Mouse (Mus musculus) layer of hippocampus, adult 11-12 months (tissue): ENCODE data around the gene Mapk12.

Experiments used
- DNase-seq: peaks from one replicate; pipeline ENCODE4 v3.0.0; 2022; ENCODE audit warnings: low spot score

The Mapk12 gene

DNA sequence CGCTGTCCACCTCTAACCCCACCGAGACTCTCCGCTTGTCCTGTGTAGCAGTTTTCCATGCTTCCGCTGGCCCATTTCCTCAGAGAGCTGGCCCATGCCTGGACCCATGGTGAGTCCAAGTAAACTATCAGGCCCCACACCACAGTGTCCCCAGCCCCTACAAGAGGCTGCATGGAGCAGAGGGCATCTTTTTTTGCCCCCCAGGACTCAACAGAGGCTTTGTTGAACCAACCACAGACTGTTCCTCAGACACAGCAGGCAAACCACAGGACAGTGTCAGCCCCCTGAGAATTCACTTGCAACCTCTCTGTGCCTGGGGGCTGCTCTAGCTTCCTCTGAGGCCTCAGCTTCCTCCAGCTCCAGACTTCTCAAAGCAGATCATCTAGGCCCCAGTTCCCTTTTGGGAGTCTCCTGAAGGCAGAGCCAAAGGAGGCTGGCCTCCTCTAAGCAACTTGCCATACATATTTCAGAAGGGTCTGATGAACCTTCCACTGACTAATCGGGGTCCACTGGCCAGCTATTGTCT, 31.1 kb upstream of the Mapk12 start:
- no peak for DNase-seq

- DNase-seq = no peak
These were observed 29.6 kb upstream of the Mapk12 start for GRCm38 (mm10) chr15:89170102-89170501.

DNA sequence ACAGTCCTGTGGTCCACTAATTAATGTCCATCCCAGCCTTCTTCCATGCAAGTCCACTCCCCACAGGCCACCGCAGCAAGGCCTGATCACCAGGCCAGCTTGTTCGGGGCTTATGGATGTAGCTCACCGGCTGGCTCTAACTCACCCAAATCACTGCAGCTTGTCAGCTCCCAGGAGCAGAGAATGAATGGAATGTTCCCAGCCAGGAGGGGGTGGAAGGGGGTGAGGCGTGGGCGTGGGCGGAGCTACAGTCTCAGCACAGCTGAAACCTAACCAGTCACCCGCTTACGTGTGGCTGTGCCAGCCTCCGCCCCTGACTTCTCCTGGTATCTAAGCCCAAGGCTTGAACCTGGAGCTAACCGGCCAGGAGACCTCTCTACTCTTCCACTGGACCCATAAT, 28.9 kb upstream of the Mapk12 start:
- peak; percentile 89 for DNase-seq

- DNase-seq = no peak
These were observed 28.4 kb upstream of the Mapk12 start for GRCm38 (mm10) chr15:89168922-89169321.

DNA sequence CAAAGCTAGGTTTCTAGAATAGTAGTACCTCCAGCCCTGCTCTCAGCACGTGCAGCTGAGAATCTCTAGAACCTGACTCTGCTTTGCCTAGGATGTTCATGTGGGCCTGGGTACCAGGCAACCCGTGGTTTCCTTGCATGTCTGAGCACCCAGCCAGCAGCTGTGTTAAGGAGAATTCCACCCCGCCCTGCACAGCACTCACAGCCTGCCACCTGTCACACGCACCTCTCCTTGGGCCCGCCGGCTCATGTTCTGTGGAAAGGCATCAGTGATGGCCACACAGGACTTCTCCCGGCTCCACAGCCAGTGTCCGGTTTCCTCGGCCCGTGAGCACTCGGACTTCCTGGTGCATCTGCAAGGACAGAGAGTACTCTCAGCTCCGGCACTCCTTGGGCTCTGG, 25.0 kb upstream of the Mapk12 start:
- DNase-seq = no peak

- no peak for DNase-seq
These were observed 20.9 kb upstream of the Mapk12 start for GRCm38 (mm10) chr15:89161397-89161796.

- DNase-seq = no peak
These were observed 18.0 kb upstream of the Mapk12 start for GRCm38 (mm10) chr15:89158516-89158915.

DNA sequence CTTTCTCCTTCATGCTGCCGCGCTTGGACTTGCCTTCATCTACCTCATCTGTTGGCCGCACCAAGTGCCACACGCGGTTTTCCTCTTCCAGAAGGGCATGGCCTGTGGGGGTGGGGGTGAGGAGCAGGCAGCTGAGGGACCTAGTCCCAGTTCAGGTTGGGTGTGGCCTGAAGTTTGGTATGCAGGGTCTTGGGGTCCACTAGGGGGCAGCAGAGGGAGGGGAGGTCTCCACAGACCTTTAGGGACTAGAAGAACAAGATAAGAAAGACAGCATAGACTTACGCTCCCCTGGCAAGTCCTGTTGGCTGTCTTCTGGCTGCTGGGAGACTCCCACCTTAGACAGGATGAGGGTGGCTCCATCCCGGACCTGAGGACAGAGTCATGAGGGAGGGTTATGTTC, 17.5 kb upstream of the Mapk12 start:
- peak; percentile 72 for DNase-seq

GRCm38 (mm10) chr15:89152312-89152711, 11.8 kb upstream of the Mapk12 start:
- DNase-seq = no peak

DNA sequence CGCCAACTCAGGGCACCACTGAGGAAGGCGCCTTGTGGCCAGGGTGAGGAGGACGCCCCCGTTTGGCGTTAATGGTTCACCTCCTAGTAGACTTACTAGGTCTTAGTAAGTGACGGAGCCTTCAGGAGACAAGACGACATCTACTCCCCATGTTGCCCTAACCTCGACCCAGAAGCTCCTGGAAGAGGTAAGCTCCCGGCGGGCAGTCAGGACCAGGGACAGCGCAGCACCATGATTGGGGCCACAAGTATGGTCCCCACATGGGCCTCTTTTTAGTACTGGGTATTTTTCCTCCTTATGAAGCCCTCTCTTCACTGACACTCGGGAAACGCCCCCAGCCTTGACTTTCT, 9.5 kb upstream of the Mapk12 start:
- DNase-seq = no peak

- DNase-seq = no peak
These were observed 9.0 kb upstream of the Mapk12 start, which contains the start of gene Mapk11 for GRCm38 (mm10) chr15:89149271-89150040. Gene Mapk11 (minus strand): TSS chr15:89149628.

DNA sequence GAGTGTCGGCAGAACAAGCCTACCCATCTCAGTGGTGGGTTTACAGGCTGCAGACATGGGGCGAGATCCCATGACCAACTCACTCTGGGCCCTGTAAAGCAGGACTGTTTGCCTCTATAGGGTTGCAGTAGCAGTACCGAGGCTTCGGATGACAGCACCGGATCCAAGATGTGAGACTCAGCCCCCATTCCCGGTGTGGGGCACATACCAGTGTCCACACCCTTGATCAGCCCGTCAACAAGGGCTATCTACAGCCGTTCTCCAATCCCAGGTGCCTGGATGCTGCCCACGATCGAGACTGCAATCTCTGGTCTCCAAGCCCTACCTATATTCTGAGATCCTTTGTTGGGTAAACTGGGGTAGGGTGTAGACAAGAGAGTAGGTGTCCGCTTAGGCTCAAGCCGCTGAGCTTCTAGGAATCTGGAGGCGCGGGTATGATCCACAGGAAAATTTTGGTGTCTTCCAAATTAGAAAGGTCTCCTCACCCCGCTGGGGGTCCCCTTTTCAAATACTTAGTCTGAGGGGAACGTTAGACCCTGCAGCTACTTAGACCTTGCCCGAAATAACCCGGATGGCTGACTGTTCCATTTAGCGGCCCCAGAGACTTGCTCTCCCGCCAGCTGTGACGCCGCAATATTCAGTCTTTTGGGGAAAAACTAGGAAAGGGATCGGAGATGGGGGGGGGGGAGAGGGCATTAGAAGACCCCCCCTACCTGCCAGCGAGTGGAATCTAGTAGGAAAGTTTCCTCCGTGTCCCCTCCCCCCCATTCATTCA, 8.2 kb upstream of the Mapk12 start:
- no peak for DNase-seq

DNA sequence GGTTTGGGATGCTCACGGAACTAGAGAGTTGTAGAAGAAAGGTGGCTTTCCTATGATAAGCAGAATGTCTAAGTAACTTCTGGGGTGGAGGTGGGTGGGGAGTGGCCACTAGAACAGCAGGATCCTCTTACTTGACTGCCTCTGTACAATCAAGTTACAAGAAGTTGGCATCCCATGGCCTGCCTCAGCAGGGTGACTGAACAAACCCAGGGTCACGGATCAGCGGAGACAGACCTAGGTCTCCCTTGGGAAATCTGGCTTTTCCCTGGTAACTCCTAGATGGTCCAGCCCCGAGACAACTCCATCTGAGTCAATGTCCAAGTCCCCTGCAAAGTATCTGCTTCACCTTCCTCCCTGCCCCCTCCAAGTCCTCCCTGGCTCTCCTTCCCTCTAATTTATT, 7.4 kb upstream of the Mapk12 start:
- no peak for DNase-seq

- no peak for DNase-seq
These were observed 7.0 kb upstream of the Mapk12 start for GRCm38 (mm10) chr15:89147456-89147855.

- DNase-seq = no peak
These were observed 6.5 kb upstream of the Mapk12 start for GRCm38 (mm10) chr15:89147024-89147423.

DNA sequence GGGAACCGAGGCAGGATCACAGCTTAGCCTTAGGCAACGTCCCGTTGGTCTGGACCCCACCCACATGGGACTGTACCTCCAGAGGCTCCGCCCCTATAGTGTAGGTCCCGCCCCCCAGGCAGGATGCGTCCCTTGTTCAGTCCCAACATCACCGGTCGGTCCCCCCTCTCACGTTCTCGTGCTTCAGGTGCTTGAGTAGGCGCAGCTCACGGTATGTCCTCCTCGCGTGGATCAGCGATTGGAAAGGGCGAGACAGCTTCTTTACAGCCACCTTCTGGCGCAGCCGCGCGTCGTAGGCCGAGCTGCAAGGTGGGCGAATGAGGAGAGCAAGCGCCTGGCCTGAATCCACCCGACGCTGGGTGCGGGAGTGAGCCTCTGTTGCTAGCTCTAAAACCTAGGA, 6.0 kb upstream of the Mapk12 start:
- peak; percentile 57 for DNase-seq

GRCm38 (mm10) chr15:89145813-89146350, 5.4 kb upstream of the Mapk12 start:
- no peak for DNase-seq

DNA sequence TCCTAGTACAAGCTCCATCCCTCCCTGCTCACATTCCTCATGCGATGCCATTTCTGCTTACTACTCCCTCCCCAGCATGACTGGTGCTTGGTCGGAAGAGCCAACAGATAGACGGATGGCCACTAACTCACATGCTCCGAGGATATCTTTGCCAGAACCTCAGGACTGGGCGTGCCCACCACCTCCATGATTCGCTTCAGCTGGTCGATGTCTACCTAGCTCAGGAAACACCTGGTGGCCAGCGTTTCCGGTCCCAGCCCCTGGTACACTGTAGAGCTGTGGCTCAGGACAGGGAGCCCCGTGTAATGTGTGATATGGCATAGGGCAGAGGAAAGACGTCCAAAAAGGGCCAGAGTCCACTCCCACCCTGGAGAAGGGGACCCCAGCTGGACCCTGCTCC, 4.5 kb upstream of the Mapk12 start:
- no peak for DNase-seq

DNA sequence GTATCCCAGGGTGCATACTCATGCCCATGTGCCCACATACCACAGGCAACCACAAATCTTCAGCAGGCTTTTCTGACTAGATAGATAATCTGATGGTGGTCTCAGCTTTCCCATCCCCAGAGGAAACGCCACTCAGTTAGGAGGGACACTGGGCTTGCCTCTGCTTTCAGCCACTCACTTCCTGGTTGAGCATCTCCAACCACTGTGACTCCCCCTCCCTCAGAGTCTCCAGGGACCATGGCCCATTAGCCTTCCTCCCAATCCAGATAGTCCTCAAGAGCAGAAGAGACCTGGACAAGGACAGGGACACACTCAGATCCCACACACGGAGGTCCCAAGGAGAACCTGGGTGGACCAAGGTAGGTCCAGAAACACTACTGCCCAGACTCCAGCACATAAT, 2.6 kb upstream of the Mapk12 start:
- no peak for DNase-seq

- no peak for DNase-seq
These were observed 1.4 kb upstream of the Mapk12 start for GRCm38 (mm10) chr15:89141905-89142304.

GRCm38 (mm10) chr15:89141443-89141842, 940 bp upstream of the Mapk12 start:
- no peak for DNase-seq

- DNase-seq = no peak
These were observed 350 bp downstream of the Mapk12 start for GRCm38 (mm10) chr15:89140048-89140658.

DNA sequence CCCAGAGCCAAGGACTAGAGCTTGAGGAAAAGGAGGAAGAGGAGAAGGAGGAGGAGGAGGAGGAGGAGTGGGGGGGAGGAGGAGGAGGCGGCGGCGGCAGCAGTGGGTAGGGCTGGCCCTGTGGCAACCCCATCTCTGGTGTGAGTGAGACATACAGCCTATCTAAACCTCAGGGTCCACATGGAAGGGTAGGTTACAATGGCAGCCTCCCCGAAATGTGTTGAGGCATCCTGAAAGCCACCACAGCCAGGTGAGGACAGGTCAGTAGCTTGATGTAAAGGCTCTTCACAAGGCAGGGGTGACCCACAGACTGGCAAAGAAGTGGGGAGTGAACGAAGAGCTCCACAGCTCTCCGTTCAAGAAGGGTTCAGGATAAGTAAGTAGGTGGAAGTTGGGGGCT, 2.0 kb downstream of the Mapk12 start:
- no peak for DNase-seq
